ENCODE assay signal across 10 mouse cellular contexts in genomic region chr1:180402481-180403081, GRCm38 (mm10).
DNase-seq lines count a peak whose midpoint lies in the region; ATAC-seq and TF ChIP-seq lines count a peak whose summit lies in the region.
"Had no signal": no experiment of that assay in that cellular context is flagged by ENCODE, and none has a peak within 500 bp of the region (broad histone marks: within the 10 kb centered on the region; RNA-seq: fewer than 3 reads in every experiment).

No protein-coding gene starts in this region.

- H3K36me3 ChIP-seq in intestine, postnatal 0 days (ENCODE audit: control insufficient read depth, insufficient read depth) = no peaks in the 10 kb centered on the region
- no peaks in the 10 kb centered on the region for H3K36me3 ChIP-seq in lung, postnatal 0 days (ENCODE audit: insufficient read depth, low read length)
- no peaks in the 10 kb centered on the region for H3K36me3 ChIP-seq in midbrain, embryonic 15.5 days (replicated peaks)
- H3K36me3 ChIP-seq: neural tube, embryonic 12.5 days had no signal

- no peak for TF ChIP-seq CTCF in gastrocnemius, adult 2 months (IDR thresholded peaks at IDR 0.05)
- TF ChIP-seq CTCF in cortical plate, adult 2 months (IDR thresholded peaks at IDR 0.05; ENCODE audit: extremely low read depth, insufficient read depth, low read length) = no peak
- TF ChIP-seq CTCF in intestine, postnatal 0 days (IDR thresholded peaks at IDR 0.05; ENCODE audit: low read depth) = no peak
- no peak for TF ChIP-seq CTCF in lung, postnatal 0 days (IDR thresholded peaks at IDR 0.05)

- H3K9ac ChIP-seq in intestine, postnatal 0 days (ENCODE audit: low read depth, low read length) = no peak overlapping the region
- no peak overlapping the region for H3K9ac ChIP-seq in lung, postnatal 0 days (replicated peaks; ENCODE audit: low read depth)
- no peak overlapping the region for H3K9ac ChIP-seq in midbrain, embryonic 15.5 days
- H3K9ac ChIP-seq: neural tube, embryonic 12.5 days had no signal

- ATAC-seq in intestine, postnatal 0 days = no peak
- peak; percentile 24 for ATAC-seq in lung, postnatal 0 days
- no peak for ATAC-seq in midbrain, embryonic 15.5 days (replicated peaks)

- intact Hi-C loops in gastrocnemius, adult 2 months (cut with DNase I) = no loop called here
- intact Hi-C loops in left cerebral cortex, postnatal 25 days (cut with DNase I) = no loop called here

- TF ChIP-seq POLR2A in cortical plate, adult 2 months (IDR thresholded peaks at IDR 0.05; ENCODE audit: extremely low read depth, insufficient read depth, low read length) = no peak

- 60% methylated on average over 11 of the region's 11 CpGs for WGBS in intestine, postnatal 0 days
- 44% methylated on average over 11 of the region's 11 CpGs for WGBS in lung, postnatal 0 days
- 87% methylated on average over 11 of the region's 11 CpGs for WGBS in midbrain, embryonic 15.5 days

- 0 out of 2 replicates have a peak, but pooled peaks cover 5% of the 10 kb centered on the region for H3K4me1 ChIP-seq in cortical plate, adult 2 months (ENCODE audit: control insufficient read depth, insufficient read depth, low read length)
- peaks cover 22% of the 10 kb centered on the region for H3K4me1 ChIP-seq in intestine, postnatal 0 days (replicated peaks; ENCODE audit: control insufficient read depth, insufficient read depth, low read length)
- H3K4me1 ChIP-seq in lung, postnatal 0 days (ENCODE audit: insufficient read depth, low read depth, low read length) = peaks cover 52% of the 10 kb centered on the region
- H3K4me1 ChIP-seq in midbrain, embryonic 15.5 days = peaks cover 6% of the 10 kb centered on the region; the same call in 1 of the 2 replicates

- peak; percentile 85 for TF ChIP-seq EP300 in lung, postnatal 0 days (IDR thresholded peaks at IDR 0.05)

- DNase-seq in gastrocnemius, adult 2 months = peak; percentile 38
- DNase-seq in gastrocnemius, adult 8-10 months (ENCODE audit: low spot score in 2 of 2) = no peak
- DNase-seq in lung, postnatal 0 days (ENCODE audit: low spot score) = peak; percentile 84
- no peak for DNase-seq in left cerebral cortex, postnatal 25 days (ENCODE audit: low spot score in 2 of 2)
- DNase-seq in right cerebral cortex, postnatal 10 days (ENCODE audit: low spot score in 2 of 2) = no peak
- DNase-seq: adrenal gland, adult 8-10 months had no signal

- H3K4me2 ChIP-seq in intestine, postnatal 0 days (replicated peaks; ENCODE audit: low read depth) = 0 out of 2 replicates have a peak overlapping the region, but pooled peaks have one; percentile 53
- no peak overlapping the region for H3K4me2 ChIP-seq in lung, postnatal 0 days (replicated peaks; ENCODE audit: low read depth, low read length)
- H3K4me2 ChIP-seq in midbrain, embryonic 15.5 days = no peak overlapping the region
- H3K4me2 ChIP-seq: neural tube, embryonic 12.5 days had no signal

- no peaks in the 10 kb centered on the region for H3K9me3 ChIP-seq in intestine, postnatal 0 days (ENCODE audit: control insufficient read depth)
- H3K9me3 ChIP-seq in lung, postnatal 0 days (ENCODE audit: low read length) = no peaks in the 10 kb centered on the region
- H3K9me3 ChIP-seq in midbrain, embryonic 15.5 days = no peaks in the 10 kb centered on the region
- H3K9me3 ChIP-seq: neural tube, embryonic 12.5 days had no signal

- peak overlapping the region; percentile 32 for H3K4me3 ChIP-seq in gastrocnemius, adult 2 months
- H3K4me3 ChIP-seq in cortical plate, adult 2 months (ENCODE audit: insufficient read depth, low read length) = no peak overlapping the region
- no peak overlapping the region for H3K4me3 ChIP-seq in intestine, postnatal 0 days (ENCODE audit: low read depth, low read length)
- no peak overlapping the region for H3K4me3 ChIP-seq in lung, postnatal 0 days (ENCODE audit: low read depth, low read length)
- no peak overlapping the region for H3K4me3 ChIP-seq in midbrain, embryonic 15.5 days
- H3K4me3 ChIP-seq: neural tube, embryonic 12.5 days had no signal

- peak overlapping the region; percentile 96 for H3K27ac ChIP-seq in gastrocnemius, adult 2 months
- H3K27ac ChIP-seq in cortical plate, adult 2 months (ENCODE audit: insufficient read depth, low read length) = peak overlapping the region; percentile 88
- H3K27ac ChIP-seq in intestine, postnatal 0 days (ENCODE audit: low read depth, low read length) = peak overlapping the region; percentile 74
- peak overlapping the region; percentile 94 for H3K27ac ChIP-seq in lung, postnatal 0 days (ENCODE audit: low read length)
- H3K27ac ChIP-seq in midbrain, embryonic 15.5 days = no peak overlapping the region
- H3K27ac ChIP-seq: neural tube, embryonic 12.5 days had no signal

- H3K27me3 ChIP-seq in intestine, postnatal 0 days (replicated peaks; ENCODE audit: control insufficient read depth, insufficient read depth, low read length) = no peaks in the 10 kb centered on the region
- no peaks in the 10 kb centered on the region for H3K27me3 ChIP-seq in lung, postnatal 0 days (replicated peaks; ENCODE audit: insufficient read depth, low read length)
- no peaks in the 10 kb centered on the region for H3K27me3 ChIP-seq in midbrain, embryonic 15.5 days (replicated peaks)
- H3K27me3 ChIP-seq: neural tube, embryonic 12.5 days had no signal

Comparison
In these comparisons a context has a peak if more than half of its experiments do, and no peak if none do; other contexts are left out.
1. DNase-seq: peak in gastrocnemius, adult 2 months (single experiment) and lung, postnatal 0 days (single experiment); none in gastrocnemius, adult 8-10 months (0 of 2), left cerebral cortex, postnatal 25 days (0 of 2) and right cerebral cortex, postnatal 10 days (0 of 2).